34 mouse cellular contexts compared by ENCODE assay signal in genomic region chr8:105768485-105769257, GRCm38 (mm10). TPM values are rescaled to one million over a fixed set of nuclear protein-coding genes. Genes with fewer than 3 reads are reported as not detected.
DNase-seq lines count a peak whose midpoint lies in the region; ATAC-seq and TF ChIP-seq lines count a peak whose summit lies in the region.
"Had no signal": no experiment of that assay in that cellular context is flagged by ENCODE, and none has a peak within 500 bp of the region (broad histone marks: within the 10 kb centered on the region; RNA-seq: fewer than 3 reads in every experiment).

No protein-coding gene starts in this region.

- H3K27ac ChIP-seq in gastrocnemius, adult 2 months, result peak overlapping the region; percentile 58
- H3K27ac ChIP-seq in kidney, embryonic 14.5 days (ENCODE audit: low read depth, low read length), result no peak overlapping the region
- H3K27ac ChIP-seq: forebrain, embryonic 10.5 days; forebrain, embryonic 15.5 days; heart, adult 2 months; hindbrain, embryonic 13.5 days; limb, embryonic 12.5 days; neural tube, embryonic 12.5 days; stomach, embryonic 15.5 days had no signal

- no peak for TF ChIP-seq CTCF in gastrocnemius, adult 2 months (IDR thresholded peaks at IDR 0.05)

- peak; percentile 16 for DNase-seq in adrenal gland, postnatal 14 days
- DNase-seq in adrenal gland, adult 18-20 months (ENCODE audit: low spot score in 2 of 2), result no peak
- no peak for DNase-seq in gastrocnemius, adult 2 months
- no peak for DNase-seq in gastrocnemius, adult 8-10 months (ENCODE audit: low spot score in 2 of 2)
- DNase-seq in adipocyte (ENCODE audit: low spot score), result peak; percentile 89
- DNase-seq in layer of hippocampus, adult 9-10 months (ENCODE audit: low spot score), result no peak
- DNase-seq: B cell, adult 2 months; cerebellum, postnatal 36 days; heart, adult 2 months; heart, postnatal 4 days; kidney, adult 8-10 months; kidney, postnatal 10 days; layer of hippocampus, adult 9-11 months; liver, postnatal 0 days; lung, postnatal 36 days had no signal

- no peak overlapping the region for H3K9ac ChIP-seq in kidney, embryonic 14.5 days (ENCODE audit: low read depth, low read length)
- H3K9ac ChIP-seq: forebrain, embryonic 15.5 days; heart, embryonic 12.5 days; hindbrain, embryonic 13.5 days; limb, embryonic 12.5 days; liver, postnatal 0 days; neural tube, embryonic 12.5 days; stomach, embryonic 15.5 days had no signal

- no peaks in the 10 kb centered on the region for H3K9me3 ChIP-seq in kidney, embryonic 14.5 days (ENCODE audit: control insufficient read depth, low read length)
- H3K9me3 ChIP-seq: forebrain, embryonic 10.5 days; forebrain, embryonic 15.5 days; heart, embryonic 12.5 days; hindbrain, embryonic 13.5 days; limb, embryonic 12.5 days; neural tube, embryonic 12.5 days; stomach, embryonic 15.5 days had no signal

- intact Hi-C loops in gastrocnemius, adult 2 months (cut with DNase I), result no loop called here

- WGBS in kidney, embryonic 14.5 days, result 93% methylated on average over 5 of the region's 5 CpGs

- no peak for ATAC-seq in kidney, embryonic 14.5 days (ENCODE audit: low FRiP score, low TSS enrichment)
- ATAC-seq: forebrain, embryonic 15.5 days; intestine, embryonic 16.5 days; liver, postnatal 0 days had no signal

- no peak overlapping the region for H3K4me3 ChIP-seq in gastrocnemius, adult 2 months
- H3K4me3 ChIP-seq in kidney, embryonic 14.5 days (ENCODE audit: low read length), result no peak overlapping the region
- H3K4me3 ChIP-seq: forebrain, embryonic 10.5 days; forebrain, embryonic 15.5 days; heart, adult 2 months; heart, embryonic 12.5 days; hindbrain, embryonic 13.5 days; limb, embryonic 12.5 days; myocyte; neural tube, embryonic 12.5 days; stomach, embryonic 15.5 days had no signal

- no peaks in the 10 kb centered on the region for H3K27me3 ChIP-seq in kidney, embryonic 14.5 days (ENCODE audit: control insufficient read depth, insufficient read depth, low read length)
- H3K27me3 ChIP-seq: forebrain, embryonic 15.5 days; heart, embryonic 12.5 days; hindbrain, embryonic 13.5 days; limb, embryonic 12.5 days; neural tube, embryonic 12.5 days; stomach, embryonic 15.5 days had no signal

- no peak overlapping the region for H3K4me2 ChIP-seq in kidney, embryonic 14.5 days (replicated peaks; ENCODE audit: low read depth, low read length)
- H3K4me2 ChIP-seq: forebrain, embryonic 15.5 days; heart, embryonic 12.5 days; hindbrain, embryonic 13.5 days; limb, embryonic 12.5 days; liver, embryonic 11.5 days; midbrain, embryonic 11.5 days; neural tube, embryonic 12.5 days; stomach, embryonic 15.5 days had no signal

- no peaks in the 10 kb centered on the region for H3K4me1 ChIP-seq in kidney, embryonic 14.5 days (ENCODE audit: control insufficient read depth, insufficient read depth, low read length)
- H3K4me1 ChIP-seq: forebrain, embryonic 10.5 days; forebrain, embryonic 15.5 days; heart, embryonic 12.5 days; hindbrain, embryonic 13.5 days; limb, embryonic 12.5 days; neural tube, embryonic 12.5 days; stomach, embryonic 15.5 days had no signal

- H3K36me3 ChIP-seq in kidney, embryonic 14.5 days (ENCODE audit: control insufficient read depth, insufficient read depth, low read length), result peaks cover 50% of the 10 kb centered on the region

RNA-seq across cellular contexts. Expression of gene Gfod2, which starts 10.2 kb away (rescaled TPM):
- 7.8 and 11.3 TPM in 2 replicates for total RNA-seq in adrenal gland, postnatal 14 days (2021)
- 10 to 100 TPM in 1 of 2 experiments, 1 to 10 TPM in 1; 7.4 to 10.1 TPM for total RNA-seq in adrenal gland, adult 18-20 months (2021)
- 1 to 10 TPM; 7.2 to 7.4 TPM for total RNA-seq in gastrocnemius, adult 2 months (2021)
- total RNA-seq in gastrocnemius, adult 8-10 months (2022), result 1 to 10 TPM; 7.0 to 9.1 (median 8.3) TPM
- polyA plus RNA-seq in kidney, embryonic 14.5 days (2014; fragmentation: Nextera tagmentation; extraction: Ambion mirVana), result 11.9 and 15.8 TPM in 2 replicates

RNA-seq across cellular contexts. Expression of gene Ranbp10, which starts 58.5 kb away (rescaled TPM):
- 27.3 and 29.8 TPM in 2 replicates for total RNA-seq in adrenal gland, postnatal 14 days (2021)
- 10 to 100 TPM; 20.1 to 24.7 TPM for total RNA-seq in adrenal gland, adult 18-20 months (2021)
- 10 to 100 TPM; 23.0 to 24.3 TPM for total RNA-seq in gastrocnemius, adult 2 months (2021)
- 10 to 100 TPM; 19.3 to 25.2 (median 23.0) TPM for total RNA-seq in gastrocnemius, adult 8-10 months (2022)
- polyA plus RNA-seq in kidney, embryonic 14.5 days (2014; fragmentation: Nextera tagmentation; extraction: Ambion mirVana), result 13.6 and 14.9 TPM in 2 replicates

RNA-seq across cellular contexts. Expression of gene Tsnaxip1, which starts 58.9 kb away (rescaled TPM):
- total RNA-seq in adrenal gland, postnatal 14 days (2021), result not detected in 2 replicates
- not detected for total RNA-seq in adrenal gland, adult 18-20 months (2021)
- not detected for total RNA-seq in gastrocnemius, adult 2 months (2021)
- total RNA-seq in gastrocnemius, adult 8-10 months (2022), result not detected
- 0.14 and 0.27 TPM in 2 replicates for polyA plus RNA-seq in kidney, embryonic 14.5 days (2014; fragmentation: Nextera tagmentation; extraction: Ambion mirVana)
- total RNA-seq: gastrocnemius, adult 18-20 months; heart, adult 2 months; heart, postnatal 4 days; left cerebral cortex, postnatal 10 days; megakaryocyte, adult 5-6 weeks had no signal
- polyA plus RNA-seq: frontal cortex, adult 2 months; heart, postnatal 0 days; intestine, embryonic 16.5 days; large intestine, adult 2 months; liver, postnatal 0 days; small intestine, adult 2 months; stomach, embryonic 15.5 days had no signal

Comparison
In these comparisons a context has a peak if more than half of its experiments do, and no peak if none do; other contexts are left out.
1. DNase-seq: peak in adrenal gland, postnatal 14 days (single experiment) and adipocyte (single experiment); none in adrenal gland, adult 18-20 months (0 of 2), gastrocnemius, adult 2 months (single experiment), gastrocnemius, adult 8-10 months (0 of 2) and layer of hippocampus, adult 9-10 months (single experiment).